Mouse (Mus musculus) thymus, postnatal 10 days (tissue): Measurements from ENCODE around the gene Tinag.
"Not testable (repeated sequence)": the region's sequence is repeated elsewhere in the genome, so short reads cannot be mapped to it uniquely, and the experiment has no call there.

ENCODE experiments used
- DNase-seq, 2 experiments: peaks; one replicate each; pipeline ENCODE4 v3.0.0; 2021; ENCODE audit warnings: low spot score in 2 of 2

Gene Tinag

DNA sequence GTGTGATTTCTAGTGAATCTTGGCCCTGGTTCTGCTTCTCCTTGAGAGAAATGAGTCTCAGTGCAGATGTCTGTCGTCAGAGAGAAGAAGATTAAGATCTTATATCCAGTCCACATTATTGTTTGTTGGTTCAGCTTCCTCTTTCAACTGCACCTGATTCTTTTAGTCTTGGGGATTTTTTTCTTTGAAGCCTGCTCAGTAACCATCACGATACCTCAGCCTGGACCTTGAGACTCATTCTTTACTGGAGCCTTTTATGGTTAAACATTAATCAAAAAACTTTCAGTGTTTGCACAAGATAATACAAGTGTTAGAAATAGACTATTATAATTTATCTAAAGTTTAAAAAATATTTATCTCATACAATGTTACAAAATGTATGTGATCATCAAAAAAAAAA, at the start of gene Tinag:
Gene Tinag (minus strand): TSS at position 210 of the 400 bp plus-strand sequence.
- no peak for DNase-seq

DNA sequence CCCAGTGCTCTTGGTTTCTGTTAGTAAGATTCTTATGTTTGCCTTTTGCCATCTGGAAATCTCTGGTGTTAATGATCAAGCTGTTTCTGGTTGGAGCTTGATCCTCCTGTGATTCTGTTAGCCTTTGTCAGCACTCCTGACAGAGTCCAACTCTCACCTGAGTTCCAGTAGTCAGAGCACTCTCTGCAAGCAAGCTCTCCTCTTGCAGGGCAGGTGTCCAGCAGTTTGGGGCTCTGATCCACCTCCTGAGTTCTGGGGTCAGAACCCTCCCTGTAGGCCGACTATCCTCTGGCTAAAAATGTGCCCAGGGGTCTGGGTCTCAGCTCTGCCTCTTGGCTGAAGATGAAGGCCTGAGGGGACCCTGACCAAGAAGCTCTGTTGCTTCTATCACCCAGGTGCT, 37.6 kb upstream of the Tinag start:
- not testable (repeated sequence) for DNase-seq

GRCm38 (mm10) chr9:77071676-77072075, 26.1 kb upstream of the Tinag start:
- no peak for DNase-seq

GRCm38 (mm10) chr9:77056611-77057010, 11.0 kb upstream of the Tinag start:
- no peak for DNase-seq

DNA sequence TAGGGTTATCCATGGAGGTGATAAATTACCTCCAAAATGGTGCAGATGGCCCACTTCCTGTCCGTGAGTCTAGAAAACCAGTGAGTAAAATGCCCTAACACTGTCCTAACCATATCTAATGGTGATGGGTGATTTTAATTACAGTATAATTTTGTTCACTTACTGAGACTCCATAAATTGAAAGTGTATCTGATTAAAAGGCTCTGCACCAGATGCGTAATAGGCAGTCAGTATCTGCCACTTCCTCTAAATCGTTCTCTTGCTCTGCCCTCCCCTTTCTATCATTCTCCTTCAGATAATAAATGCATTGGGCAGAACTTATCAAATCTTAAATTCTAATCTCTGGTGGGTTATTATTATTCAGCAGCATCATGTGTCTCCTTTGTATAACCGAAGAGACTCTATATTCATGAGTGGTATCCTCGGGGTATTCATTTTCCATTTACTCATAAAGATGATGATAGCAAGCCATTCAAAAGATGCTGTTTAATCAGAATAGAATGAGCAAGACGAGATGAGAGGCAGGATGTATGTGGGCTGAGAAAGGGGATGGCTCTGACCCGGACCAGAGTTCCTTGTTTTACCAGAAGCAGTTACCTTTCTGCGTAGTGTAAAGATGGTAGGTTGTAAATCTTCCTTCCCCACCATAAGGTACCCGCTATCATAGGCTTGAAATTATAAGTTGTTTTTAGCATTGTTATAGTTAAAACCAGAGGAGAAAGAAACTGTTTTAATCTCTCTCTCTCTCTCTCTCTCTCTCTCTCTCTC, 9.0 kb upstream of the Tinag start:
- DNase-seq: no peak

GRCm38 (mm10) chr9:77051406-77051805, 5.8 kb upstream of the Tinag start:
- no peak for DNase-seq

DNA sequence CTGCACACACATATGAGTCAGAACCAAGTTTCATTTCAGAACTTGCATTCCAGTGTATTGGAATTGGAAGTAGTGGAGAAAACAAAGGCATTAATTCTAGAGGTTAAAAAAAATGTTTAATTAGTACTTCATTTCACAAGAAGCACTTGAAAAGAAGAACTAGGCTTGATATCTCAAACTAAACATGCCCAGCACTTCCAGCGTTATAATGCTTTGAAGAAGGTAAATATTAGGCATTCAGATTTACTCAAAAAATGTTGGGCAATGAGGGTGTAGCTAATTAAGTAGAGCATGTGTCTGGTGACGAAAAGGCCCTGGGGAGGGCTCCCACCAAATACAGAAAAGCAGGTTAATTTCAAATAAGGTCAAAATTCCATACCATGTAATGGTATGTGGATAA, 4.1 kb upstream of the Tinag start:
- DNase-seq: no peak

- DNase-seq: no peak
Observed at GRCm38 (mm10) chr9:77046067-77046715, 597 bp upstream of the Tinag start.

DNA sequence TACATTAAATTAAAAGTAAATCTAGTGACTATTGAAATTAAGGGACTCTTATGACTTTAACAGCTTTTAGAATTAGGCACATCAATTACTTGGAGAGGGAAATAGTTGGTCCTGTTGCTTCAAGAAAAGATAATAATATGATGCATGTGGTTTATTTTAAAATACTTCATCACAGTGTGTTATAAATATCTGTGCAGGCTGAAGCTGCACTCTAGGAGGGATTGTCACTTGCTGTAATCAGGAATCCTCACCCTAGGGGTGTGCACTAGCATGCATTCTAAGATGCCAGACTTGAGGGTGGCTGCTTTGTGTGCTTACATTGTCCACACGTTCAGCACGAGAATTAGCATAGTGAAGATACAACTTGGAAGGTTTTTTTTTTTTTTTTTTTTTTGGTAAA, 10.2 kb downstream of the Tinag start:
- DNase-seq: no peak

DNA sequence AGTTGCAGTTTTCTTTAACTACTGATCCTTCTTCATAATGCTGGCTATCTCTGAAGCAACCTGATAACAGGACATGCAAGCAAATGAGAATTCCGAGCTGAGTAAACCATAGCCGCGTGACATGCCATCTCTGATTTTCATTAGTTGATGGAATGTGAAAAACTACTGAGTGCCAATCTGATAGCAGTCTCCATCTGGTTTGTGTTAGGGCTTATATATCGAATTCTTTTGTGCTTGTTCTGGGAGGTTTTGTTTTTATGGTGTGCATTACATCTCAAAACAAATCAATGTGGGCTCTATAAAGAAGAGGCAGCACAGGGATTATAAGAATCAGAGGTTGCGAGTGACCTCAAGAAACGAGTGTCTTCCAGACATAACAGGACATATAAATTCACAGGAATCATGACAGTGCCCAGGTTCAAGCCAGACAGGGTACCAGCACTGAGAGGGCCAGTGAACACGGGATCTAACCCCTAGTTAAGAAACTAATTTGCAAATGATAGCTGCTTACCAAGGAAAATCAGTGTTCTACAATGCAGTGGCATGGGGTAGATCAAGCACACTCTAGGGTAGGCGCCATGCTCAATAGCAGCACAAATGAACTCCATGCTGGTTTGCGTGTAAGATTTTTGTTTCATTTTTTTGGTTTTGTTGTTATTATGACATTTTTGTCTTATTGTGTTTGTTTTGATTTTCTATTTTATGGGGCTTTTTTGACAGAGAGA, 13.0 kb downstream of the Tinag start:
- no peak for DNase-seq

DNA sequence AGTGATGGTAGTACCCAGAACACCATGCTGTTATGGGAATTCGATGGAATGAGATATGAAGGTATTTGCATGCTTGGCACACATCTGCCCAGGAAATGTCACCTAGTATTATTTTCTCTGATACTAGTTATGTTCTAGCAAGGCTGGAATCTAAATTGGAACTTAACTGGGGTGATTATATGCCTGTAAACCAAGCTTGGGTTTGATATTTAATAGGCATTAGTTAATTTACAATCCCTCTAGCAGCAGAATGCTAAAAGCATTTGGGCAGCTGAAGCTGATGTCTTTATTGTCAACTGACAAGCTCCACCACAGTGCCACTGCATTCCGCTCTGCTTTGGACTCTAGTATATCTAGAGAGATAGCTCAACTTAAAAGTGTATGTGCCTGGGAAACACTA, 20.3 kb downstream of the Tinag start:
- no peak for DNase-seq

GRCm38 (mm10) chr9:77018935-77019334, 26.7 kb downstream of the Tinag start:
- no peak for DNase-seq

DNA sequence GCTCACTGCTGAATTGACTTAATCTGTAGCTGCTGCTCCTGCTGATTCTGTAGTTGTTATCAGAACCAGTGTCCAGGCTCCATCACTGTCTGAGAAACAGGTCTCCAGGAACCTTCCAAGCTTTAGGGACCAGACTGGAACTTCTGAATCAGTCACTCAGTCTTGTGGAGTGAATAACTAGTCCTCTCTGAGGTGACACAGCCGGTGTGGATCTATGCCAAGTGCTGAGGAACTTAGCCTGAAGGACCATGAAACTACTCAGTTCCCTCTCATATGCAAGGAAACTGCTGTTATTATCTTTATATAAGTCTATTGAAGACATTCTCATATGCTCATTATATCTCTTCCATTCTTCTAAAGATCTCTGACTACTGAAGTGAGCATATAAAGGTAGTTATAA, 49.6 kb downstream of the Tinag start:
- DNase-seq: no peak

DNA sequence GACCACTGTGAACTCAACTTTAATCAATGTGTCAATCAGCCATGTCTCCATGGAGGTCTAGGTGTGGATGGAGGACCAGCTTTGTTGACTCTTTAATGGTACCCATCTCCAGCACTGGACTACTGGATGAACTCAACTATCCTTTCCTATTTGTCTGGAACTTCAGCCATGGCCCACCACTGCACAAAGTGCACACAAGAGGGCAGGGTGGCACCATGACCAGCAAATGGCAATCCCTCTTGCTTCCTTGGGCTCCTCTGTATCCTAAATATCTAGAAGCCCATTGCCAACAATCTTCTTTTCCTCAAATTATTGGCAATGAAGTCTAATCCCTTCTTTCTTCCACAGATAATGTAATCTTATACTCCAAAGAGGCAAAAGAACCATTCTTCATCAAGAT, 55.6 kb downstream of the Tinag start:
- DNase-seq: no peak

- no peak for DNase-seq
Observed at GRCm38 (mm10) chr9:76934813-76935212, 110.8 kb downstream of the Tinag start.

DNA sequence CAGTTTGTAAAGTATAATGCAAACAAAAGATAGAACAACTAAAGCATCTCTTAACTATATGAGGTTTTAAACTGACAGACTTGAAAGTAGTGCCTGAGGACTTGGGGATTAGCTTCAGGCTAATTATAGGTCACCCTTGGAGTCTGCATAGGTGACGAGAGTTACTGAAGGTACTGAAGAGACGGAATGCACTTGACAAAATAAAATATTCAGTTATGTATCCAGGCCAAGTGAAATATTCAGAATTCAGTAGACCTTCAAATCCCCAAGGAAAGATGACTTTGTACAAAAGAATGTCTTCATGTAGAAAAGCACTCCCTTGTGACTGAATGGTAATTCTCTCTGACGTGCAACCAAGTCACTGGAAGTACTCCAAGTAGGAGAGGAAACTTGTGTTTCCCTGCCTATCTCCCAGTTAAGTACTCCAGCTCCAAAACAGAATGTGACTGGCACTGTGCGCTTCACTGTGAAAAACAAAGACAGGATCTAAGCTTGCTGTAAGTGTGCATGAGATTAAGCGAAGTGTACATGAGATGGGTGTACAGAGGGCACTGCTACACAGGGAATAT, 130.4 kb downstream of the Tinag start:
- DNase-seq: no peak
